Mouse (Mus musculus) G1E (cell line): ENCODE measurements around the gene Nmnat2. TPM values are rescaled to one million over a fixed set of nuclear protein-coding genes. Genes with fewer than 3 reads are reported as not detected.

Experiments
- ATAC-seq: 2 replicates; pipeline ENCODE4 v1.8.0; 2016; ENCODE audit warnings: mild to moderate bottlenecking; ENCODE audit not compliant: insufficient number of reproducible peaks, poor library complexity, low FRiP score, severe bottlenecking; ENCODE audit errors: extremely low read depth
- DNase-seq: peaks from one replicate; pipeline ENCODE4 v3.0.0; 2012; ENCODE audit warnings: low spot score
- H3K27me3 ChIP-seq: 2 replicates; pipeline ENCODE4 v1.6.1; 2012; ENCODE audit warnings: mild to moderate bottlenecking, low read length, inconsistent platforms; ENCODE audit not compliant: insufficient read depth
- H3K36me3 ChIP-seq: replicated peaks from 2 replicates; pipeline ENCODE3; 2012; ENCODE audit warnings: mild to moderate bottlenecking, inconsistent platforms
- H3K4me1 ChIP-seq: 2 replicates; pipeline ENCODE4 v1.6.1; 2012; ENCODE audit warnings: low read depth, low read length, inconsistent platforms, mixed read lengths; ENCODE audit not compliant: insufficient read depth
- H3K4me3 ChIP-seq: 2 replicates; pipeline ENCODE4 v1.5.1; 2012; ENCODE audit warnings: low read depth, mild to moderate bottlenecking, inconsistent platforms, low read length, moderate library complexity, mixed read lengths
- H3K9me3 ChIP-seq: replicated peaks from 2 replicates; pipeline ENCODE4 v1.6.1; 2012; ENCODE audit warnings: inconsistent platforms
- CTCF ChIP-seq: IDR thresholded peaks from 2 replicates; pipeline ENCODE4 v1.5.1; 2012; ENCODE audit warnings: low read depth, low read length, inconsistent platforms, mixed read lengths
- GATA1 ChIP-seq: IDR thresholded peaks from 2 replicates; pipeline ENCODE4 v1.6.1; 2012; ENCODE audit warnings: borderline replicate concordance, low read length, inconsistent platforms, mixed read lengths
- GATA2 ChIP-seq: IDR thresholded peaks from 2 replicates; pipeline ENCODE4 v1.6.1; 2012; ENCODE audit warnings: low read depth, low read length, inconsistent platforms, borderline replicate concordance
- POLR2AphosphoS5 ChIP-seq: IDR thresholded peaks from 2 replicates; pipeline ENCODE4 v1.6.1; 2012; ENCODE audit warnings: low read depth, low read length, inconsistent platforms; ENCODE audit not compliant: insufficient replicate concordance
- TAL1 ChIP-seq: conservative IDR thresholded peaks from 2 replicates; pipeline ENCODE4 v1.6.1; 2012; ENCODE audit warnings: low read depth, low read length, inconsistent platforms, mixed read lengths
- polyA plus RNA-seq: library from polyadenylated mRNA; stranded (reverse); fragments of >175 nt; gene quantifications from 2 replicates; pipeline ENCODE4 v1.2.3, GENCODE M21; 2012
- total RNA-seq, 2 experiments: library from RNA; stranded (forward) in 1 of 2; stranded (reverse) in 1 of 2; fragments of 200-1000 nt in 1 of 2; fragments of >200 nt in 1 of 2; fragmentation: Nextera tagmentation in 1 of 2; gene quantifications; 2 replicates each; pipeline ENCODE4 v1.2.3; 2014 to 2017

Gene Nmnat2
- total and polyA plus RNA-seq, 3 experiments = 0.22 TPM; not detected in 2

GRCm38 (mm10) chr1:152933962-152934361 is 20.8 kb upstream of the Nmnat2 start:
- DNase-seq (no peak), ATAC-seq (no peak)
- Histone ChIP-seq H3K4me3 (no peak overlapping the region), H3K27me3 (peaks cover 35% of the 10 kb centered on the region), H3K9me3 (no peaks in the 10 kb centered on the region), H3K4me1 (no peaks in the 10 kb centered on the region), H3K36me3 (no peaks in the 10 kb centered on the region)
- no peak for TF ChIP-seq GATA1

- Histone ChIP-seq H3K4me1 (no peaks in the 10 kb centered on the region), H3K27me3 (peaks cover 29% of the 10 kb centered on the region), H3K9me3 (no peaks in the 10 kb centered on the region), H3K36me3 (no peaks in the 10 kb centered on the region), H3K4me3 (no peak overlapping the region)
- ATAC-seq (no peak), DNase-seq (no peak)
- TF ChIP-seq TAL1 = no peak
- no peak for TF ChIP-seq GATA1
- TF ChIP-seq POLR2AphosphoS5 = no peak
- no peak for TF ChIP-seq GATA2
- TF ChIP-seq CTCF = no peak
Observed at GRCm38 (mm10) chr1:152935476-152935875, 19.3 kb upstream of the Nmnat2 start.

- H3K9me3 ChIP-seq = no peaks in the 10 kb centered on the region
- TF ChIP-seq TAL1 = no peak
- no peak for TF ChIP-seq POLR2AphosphoS5
- no peak for TF ChIP-seq GATA1
- TF ChIP-seq CTCF = no peak
- TF ChIP-seq GATA2 = no peak
- DNase-seq = no peak
- H3K4me1 ChIP-seq = no peaks in the 10 kb centered on the region
- no peaks in the 10 kb centered on the region for H3K36me3 ChIP-seq
- no peak overlapping the region for H3K4me3 ChIP-seq
- H3K27me3 ChIP-seq = peaks cover 24% of the 10 kb centered on the region
- ATAC-seq = no peak
Observed at GRCm38 (mm10) chr1:152936365-152936764, 18.4 kb upstream of the Nmnat2 start.

GRCm38 (mm10) chr1:152942977-152943376 is 11.8 kb upstream of the Nmnat2 start:
- no peaks in the 10 kb centered on the region for H3K4me1 ChIP-seq
- no peak for ATAC-seq
- no peaks in the 10 kb centered on the region for H3K36me3 ChIP-seq
- DNase-seq = no peak
- TF ChIP-seq CTCF (no peak), POLR2AphosphoS5 (no peak), TAL1 (no peak), GATA1 (no peak), GATA2 (no peak)
- peaks cover 21% of the 10 kb centered on the region for H3K27me3 ChIP-seq
- H3K4me3 ChIP-seq = no peak overlapping the region
- no peaks in the 10 kb centered on the region for H3K9me3 ChIP-seq

- H3K27me3 ChIP-seq = peaks cover 26% of the 10 kb centered on the region
- no peak for ATAC-seq
- peaks cover 10% of the 10 kb centered on the region for H3K9me3 ChIP-seq
- TF ChIP-seq POLR2AphosphoS5 = no peak
- no peak for TF ChIP-seq TAL1
- TF ChIP-seq CTCF = no peak
- no peak for TF ChIP-seq GATA2
- no peak for TF ChIP-seq GATA1
- no peak overlapping the region for H3K4me3 ChIP-seq
- H3K4me1 ChIP-seq = peaks cover 11% of the 10 kb centered on the region
- no peak for DNase-seq
- H3K36me3 ChIP-seq = no peaks in the 10 kb centered on the region
Observed at GRCm38 (mm10) chr1:152954167-152954566, 626 bp upstream of the Nmnat2 start.

- H3K9me3 ChIP-seq = peaks cover 10% of the 10 kb centered on the region
- peaks cover 18% of the 10 kb centered on the region for H3K27me3 ChIP-seq
- ATAC-seq = no peak
- no peaks in the 10 kb centered on the region for H3K36me3 ChIP-seq
- TF ChIP-seq TAL1 (no peak), GATA1 (no peak), CTCF (no peak), GATA2 (no peak), POLR2AphosphoS5 (no peak)
- DNase-seq = no peak
- peaks cover 11% of the 10 kb centered on the region for H3K4me1 ChIP-seq
- H3K4me3 ChIP-seq = peak overlapping the region; percentile 20; the same call in 1 of the 2 replicates
Observed at GRCm38 (mm10) chr1:152955564-152956211, 895 bp downstream of the Nmnat2 start.

- H3K27me3 ChIP-seq = peaks cover 16% of the 10 kb centered on the region
- DNase-seq (peak; percentile 40), ATAC-seq (no peak)
- H3K4me1 ChIP-seq = peaks cover 11% of the 10 kb centered on the region
- H3K9me3 ChIP-seq = peaks cover 10% of the 10 kb centered on the region
- H3K36me3 ChIP-seq = no peaks in the 10 kb centered on the region
- no peak overlapping the region for H3K4me3 ChIP-seq
- TF ChIP-seq CTCF = no peak
- TF ChIP-seq TAL1 = no peak
- TF ChIP-seq POLR2AphosphoS5 = no peak
- TF ChIP-seq GATA2 = no peak
Observed at GRCm38 (mm10) chr1:152956221-152956620, 1.4 kb downstream of the Nmnat2 start.
